Mouse (Mus musculus) CH12.LX (cell line): ENCODE measurements at regions not wholly inside any gene's neighbourhood (a gene's known extent, or its start where the extent isn't known, plus 50 kb on each side); places are given as distances from the start of the nearest gene placed in this dataset.

Experiments
- DNase-seq: peaks from one replicate; pipeline ENCODE4 v3.0.0-alpha.2; 2013; ENCODE audit errors: extremely low read depth
- H3K27ac ChIP-seq: 2 replicates; pipeline ENCODE4 v1.5.1; 2012; ENCODE audit warnings: low read depth, mild to moderate bottlenecking, control low read depth, moderate library complexity; ENCODE audit not compliant: insufficient read depth
- H3K27me3 ChIP-seq: replicated peaks from 2 replicates; pipeline ENCODE3; 2012; ENCODE audit warnings: inconsistent platforms
- H3K36me3 ChIP-seq, 2 experiments: replicated peaks in 1 of 2; 2 replicates each; pipeline versions ENCODE3 to v1.6.1; 2012; ENCODE audit warnings: inconsistent platforms in 1 of 2, low read length in 1 of 2, mild to moderate bottlenecking in 1 of 2, mixed read lengths in 1 of 2, moderate library complexity in 1 of 2; ENCODE audit not compliant: control insufficient read depth in 1 of 2, insufficient read depth in 1 of 2
- H3K4me1 ChIP-seq, 2 experiments: 2 replicates each; pipeline ENCODE4 v1.6.1; 2012; ENCODE audit warnings: inconsistent platforms in 1 of 2, moderate library complexity in 1 of 2; ENCODE audit not compliant: insufficient read depth in 2 of 2, control insufficient read depth in 1 of 2
- H3K4me2 ChIP-seq: 2 replicates; pipeline ENCODE4 v1.6.1; 2012; ENCODE audit warnings: low read depth, mild to moderate bottlenecking, control low read depth; ENCODE audit not compliant: poor library complexity, insufficient read depth, severe bottlenecking
- H3K4me3 ChIP-seq, 3 experiments: fragments of 150-350 bp in 1 of 3; sonication (generic) in 1 of 3; replicated peaks in 1 of 3; 2 replicates each; pipeline versions ENCODE3 to v1.5.1; 2011 to 2012; ENCODE audit warnings: low read depth in 2 of 3, low read length in 2 of 3, mild to moderate bottlenecking in 2 of 3, moderate library complexity in 2 of 3, control low read depth in 1 of 3, improper control_type of control experiment in 1 of 3, inconsistent platforms in 1 of 3, mixed read lengths in 1 of 3; ENCODE audit not compliant: poor library complexity in 1 of 3
- H3K79me2 ChIP-seq: replicated peaks from 2 replicates; pipeline ENCODE4 v1.6.1; 2012; ENCODE audit warnings: mild to moderate bottlenecking, moderate library complexity; ENCODE audit not compliant: control insufficient read depth, poor library complexity, insufficient read depth, severe bottlenecking; ENCODE audit errors: extremely low read depth
- H3K9ac ChIP-seq: 2 replicates; pipeline ENCODE4 v1.6.1; 2012; ENCODE audit warnings: low read depth, mild to moderate bottlenecking, control low read depth, moderate library complexity; ENCODE audit not compliant: insufficient read depth
- H3K9me3 ChIP-seq: replicated peaks from 2 replicates; pipeline ENCODE3; 2012; ENCODE audit warnings: low read length, inconsistent platforms, mixed read lengths
- BHLHE40 ChIP-seq: IDR thresholded peaks from 2 replicates; pipeline ENCODE4 v1.6.1; 2011; ENCODE audit warnings: mild to moderate bottlenecking, low read depth, low read length, improper control_type of control experiment
- CHD1 ChIP-seq: IDR thresholded peaks from 2 replicates; pipeline ENCODE4 v1.6.1; 2012; ENCODE audit warnings: low read depth, low read length, improper control_type of control experiment, inconsistent platforms
- CHD2 ChIP-seq: IDR thresholded peaks from 2 replicates; pipeline ENCODE4 v1.6.1; 2011; ENCODE audit warnings: low read length, improper control_type of control experiment
- CTCF ChIP-seq, 2 experiments: IDR thresholded peaks in 1 of 2; conservative IDR thresholded peaks in 1 of 2; 2 replicates each; pipeline ENCODE4 v1.5.1; 2011 to 2012; ENCODE audit warnings: low read depth in 2 of 2, low read length in 2 of 2, improper control_type of control experiment in 1 of 2, inconsistent platforms in 1 of 2, mild to moderate bottlenecking in 1 of 2, moderate library complexity in 1 of 2
- ELF1 ChIP-seq: IDR thresholded peaks from 2 replicates; pipeline ENCODE4 v1.6.1; 2014; ENCODE audit warnings: low read depth, mild to moderate bottlenecking, inconsistent platforms, low read length, improper control_type of control experiment
- EP300 ChIP-seq: IDR thresholded peaks from 2 replicates; pipeline ENCODE4 v1.6.1; 2011; ENCODE audit warnings: low read length, improper control_type of control experiment
- ETS1 ChIP-seq: conservative IDR thresholded peaks from 2 replicates; pipeline ENCODE4 v1.6.1; 2012; ENCODE audit warnings: low read depth, mild to moderate bottlenecking, inconsistent platforms, low read length, improper control_type of control experiment, moderate library complexity
- GABPA ChIP-seq: IDR thresholded peaks from 2 replicates; pipeline ENCODE4 v1.6.1; 2012; ENCODE audit warnings: low read depth, low read length, improper control_type of control experiment, inconsistent platforms; ENCODE audit not compliant: insufficient replicate concordance
- JUN ChIP-seq: IDR thresholded peaks from 2 replicates; pipeline ENCODE4 v1.6.1; 2011; ENCODE audit warnings: low read depth, mild to moderate bottlenecking, low read length, improper control_type of control experiment, moderate library complexity; ENCODE audit not compliant: insufficient read depth
- KAT2A ChIP-seq: IDR thresholded peaks from 2 replicates; pipeline ENCODE4 v1.6.1; 2012; ENCODE audit warnings: low read length, improper control_type of control experiment, inconsistent platforms; ENCODE audit not compliant: insufficient replicate concordance
- MAFK ChIP-seq: IDR thresholded peaks from 2 replicates; pipeline ENCODE4 v1.6.1; 2011; ENCODE audit warnings: low read length, improper control_type of control experiment; ENCODE audit not compliant: insufficient replicate concordance
- MAX ChIP-seq: IDR thresholded peaks from 2 replicates; pipeline ENCODE4 v1.6.1; 2011; ENCODE audit warnings: low read length, improper control_type of control experiment
- MAZ ChIP-seq: IDR thresholded peaks from 2 replicates; pipeline ENCODE4 v1.6.1; 2012; ENCODE audit warnings: low read depth, mild to moderate bottlenecking, inconsistent platforms, low read length, improper control_type of control experiment, moderate library complexity
- MEF2A ChIP-seq: IDR thresholded peaks from 2 replicates; pipeline ENCODE4 v1.6.1; 2014; ENCODE audit warnings: low read depth, mild to moderate bottlenecking, inconsistent platforms, low read length, improper control_type of control experiment, borderline replicate concordance
- MYC ChIP-seq: IDR thresholded peaks from 2 replicates; pipeline ENCODE4 v1.6.1; 2011; ENCODE audit warnings: low read depth, mild to moderate bottlenecking, improper control_type of control experiment, low read length
- NELFE ChIP-seq: IDR thresholded peaks from 2 replicates; pipeline ENCODE4 v1.6.1; 2011; ENCODE audit warnings: low read depth, low read length, improper control_type of control experiment
- NRF1 ChIP-seq: IDR thresholded peaks from 2 replicates; pipeline ENCODE4 v1.6.1; 2014; ENCODE audit warnings: low read depth, mild to moderate bottlenecking, inconsistent platforms, low read length, improper control_type of control experiment, moderate library complexity
- PAX5 ChIP-seq: IDR thresholded peaks from 2 replicates; pipeline ENCODE4 v1.6.1; 2012; ENCODE audit warnings: low read length, inconsistent platforms, mixed read lengths
- POLR2A ChIP-seq: IDR thresholded peaks from 2 replicates; pipeline ENCODE4 v1.6.1; 2011; ENCODE audit warnings: low read depth, mild to moderate bottlenecking, improper control_type of control experiment, low read length
- RCOR1 ChIP-seq: conservative IDR thresholded peaks from 2 replicates; pipeline ENCODE4 v1.6.1; 2012; ENCODE audit warnings: low read depth, mild to moderate bottlenecking, inconsistent platforms, low read length, improper control_type of control experiment
- SIN3A ChIP-seq: IDR thresholded peaks from 2 replicates; pipeline ENCODE4 v1.6.1; 2012; ENCODE audit warnings: low read length, improper control_type of control experiment, inconsistent platforms
- TBP ChIP-seq: conservative IDR thresholded peaks from 2 replicates; pipeline ENCODE4 v1.6.1; 2011; ENCODE audit warnings: low read depth, low read length, improper control_type of control experiment
- UBTF ChIP-seq: IDR thresholded peaks from 2 replicates; pipeline ENCODE4 v1.6.1; 2012; ENCODE audit warnings: low read depth, mild to moderate bottlenecking, inconsistent platforms, low read length, improper control_type of control experiment, moderate library complexity
- dilution Hi-C: fragments of 300-500 bp; cut with MboI; formaldehyde crosslinking; loops from 2 replicates; pipeline ENCODE4 v1.14.3; 2020; ENCODE audit warnings: low sequenced_read_pairs; ENCODE audit not compliant: extremely low pct_unique_long_range_greater_than_20kb, extremely low pct_ligation_motif_present
- in situ Hi-C: fragments of 300-500 bp; cut with MboI; formaldehyde crosslinking; loops from 3 replicates; pipeline ENCODE4 v1.14.3; 2019; ENCODE audit warnings: low sequenced_read_pairs, low pct_ligation_motif_present, low pct_unique_long_range_greater_than_20kb, mixed read lengths

DNA sequence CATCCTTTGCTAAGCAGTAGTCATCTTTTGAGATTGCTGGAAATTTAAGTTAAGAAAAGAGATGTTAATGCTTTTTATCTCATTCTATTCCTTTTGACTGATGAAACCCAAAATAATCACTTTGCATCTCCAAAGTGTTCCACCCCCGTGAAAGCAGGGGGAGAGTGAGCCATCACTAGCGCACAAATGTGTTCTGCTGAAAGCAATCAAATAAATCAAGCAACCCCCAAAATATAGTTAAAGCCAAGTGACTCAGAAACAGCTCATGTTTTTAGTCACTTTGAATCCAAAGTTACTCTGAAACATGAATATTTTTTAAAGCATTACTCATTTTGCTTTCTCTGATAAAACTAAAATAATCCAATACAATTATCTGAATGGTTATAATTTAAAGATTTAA lies 279.6 kb upstream of the Arx start:
- no peak overlapping the region for H3K4me2 ChIP-seq
- no peak for DNase-seq
- in situ Hi-C loops (no loop called here), dilution Hi-C loops (no loop called here)
- H3K4me1 ChIP-seq, result no peaks in the 10 kb centered on the region
- H3K27ac ChIP-seq, result no peak overlapping the region
- no peaks in the 10 kb centered on the region for H3K27me3 ChIP-seq
- H3K4me3 ChIP-seq, result no peak overlapping the region
- no peaks in the 10 kb centered on the region for H3K9me3 ChIP-seq
- TF ChIP-seq CHD1, result no peak
- no peak for TF ChIP-seq PAX5
- TF ChIP-seq MEF2A, result no peak
- TF ChIP-seq MAFK, result no peak
- no peak for TF ChIP-seq ETS1
- TF ChIP-seq BHLHE40, result no peak
- TF ChIP-seq EP300, result no peak
- no peak for TF ChIP-seq UBTF
- TF ChIP-seq KAT2A, result no peak
- TF ChIP-seq ELF1, result no peak
- no peaks in the 10 kb centered on the region for H3K36me3 ChIP-seq
- H3K9ac ChIP-seq, result no peak overlapping the region
- H3K79me2 ChIP-seq, result no peaks in the 10 kb centered on the region

DNA sequence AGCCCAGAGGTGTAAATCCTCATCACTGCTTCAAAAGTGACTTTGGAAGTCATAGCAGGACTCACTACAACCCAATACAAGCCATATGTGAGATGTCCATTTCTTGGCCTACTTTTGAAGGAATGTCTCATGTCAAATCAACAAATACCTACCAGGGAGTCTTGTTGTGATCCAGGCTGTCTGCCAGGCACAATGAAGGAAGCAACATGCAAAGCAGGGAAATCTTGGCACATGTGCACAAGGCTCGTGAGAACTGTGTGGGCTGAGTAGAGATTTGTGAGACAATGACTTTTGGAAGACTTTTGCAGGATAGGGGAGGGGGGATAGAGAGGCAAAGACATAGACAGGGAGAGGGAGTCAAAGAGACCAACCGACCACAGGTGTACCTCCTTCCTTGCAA lies 274.7 kb upstream of the Arx start:
- dilution Hi-C loops (no loop called here), in situ Hi-C loops (no loop called here)
- Histone ChIP-seq H3K79me2 (no peaks in the 10 kb centered on the region), H3K27me3 (no peaks in the 10 kb centered on the region), H3K4me2 (no peak overlapping the region), H3K4me1 (no peaks in the 10 kb centered on the region), H3K36me3 (no peaks in the 10 kb centered on the region), H3K4me3 (no peak overlapping the region), H3K27ac (no peak overlapping the region), H3K9me3 (no peaks in the 10 kb centered on the region), H3K9ac (no peak overlapping the region)
- DNase-seq, result no peak
- TF ChIP-seq UBTF, result no peak
- TF ChIP-seq POLR2A, result no peak
- no peak for TF ChIP-seq TBP

DNA sequence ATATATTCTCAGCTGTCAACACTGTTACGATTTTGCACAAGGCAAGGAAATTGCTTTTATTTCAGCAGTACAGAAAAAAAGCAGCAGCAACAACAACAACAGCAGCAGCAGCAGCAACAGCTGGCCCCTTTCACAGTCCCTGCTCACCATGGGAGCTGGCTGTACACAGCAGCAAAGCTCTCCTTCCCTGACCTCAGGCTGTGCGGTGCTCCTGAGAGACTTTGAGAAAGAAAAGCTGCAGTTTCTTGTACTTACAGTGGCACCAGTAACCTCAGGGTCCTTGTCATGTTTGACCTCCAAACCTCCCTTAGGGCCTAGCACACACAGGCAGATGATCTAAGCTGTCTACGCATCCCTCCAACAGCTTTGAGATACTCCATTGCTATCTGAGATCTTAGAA lies 269.9 kb upstream of the Arx start:
- dilution Hi-C loops (no loop called here), in situ Hi-C loops (no loop called here)
- H3K36me3 ChIP-seq, result no peaks in the 10 kb centered on the region
- H3K27ac ChIP-seq, result no peak overlapping the region
- H3K9me3 ChIP-seq, result no peaks in the 10 kb centered on the region
- H3K79me2 ChIP-seq, result no peaks in the 10 kb centered on the region
- no peak overlapping the region for H3K4me2 ChIP-seq
- no peak overlapping the region for H3K9ac ChIP-seq
- no peak for DNase-seq
- H3K27me3 ChIP-seq, result no peaks in the 10 kb centered on the region
- H3K4me3 ChIP-seq, result no peak overlapping the region
- TF ChIP-seq EP300 (no peak), MAFK (no peak), RCOR1 (no peak), GABPA (no peak), CHD1 (no peak), SIN3A (no peak), JUN (no peak), ELF1 (no peak), NRF1 (no peak), NELFE (no peak), POLR2A (no peak), CTCF (conservative IDR thresholded peaks at IDR 0.05 in 1 of 2, IDR thresholded peaks at IDR 0.05 in 1 of 2; ENCODE audit: low read depth in 2 of 2, low read length in 2 of 2) (no peak), MAZ (no peak), MAX (no peak), MYC (no peak), CHD2 (no peak)
- no peaks in the 10 kb centered on the region for H3K4me1 ChIP-seq
